Mouse (Mus musculus): Measurements from ENCODE around the gene Magea10. TPM values are rescaled to one million over a fixed set of nuclear protein-coding genes. Genes with fewer than 3 reads are reported as not detected.

Gene Magea10
- not detected for polyA plus RNA-seq (2017; shearing (Covaris generic))

GRCm38 (mm10) chrX:72386758-72387157 lies at the start of gene Magea10:
TSS of gene Magea10 (minus strand) at chrX:72386858.

Other genes starting within 250 kb of the Magea10 start
- not detected for gene Magea4, start 164.8 kb downstream of the Magea10 start, polyA plus RNA-seq (2017; shearing (Covaris generic))
- gene Gabre, start 112.1 kb downstream of the Magea10 start, polyA plus RNA-seq (2017; shearing (Covaris generic)): not detected